8 mouse cellular contexts compared by ENCODE assay signal in the genomic region with DNA sequence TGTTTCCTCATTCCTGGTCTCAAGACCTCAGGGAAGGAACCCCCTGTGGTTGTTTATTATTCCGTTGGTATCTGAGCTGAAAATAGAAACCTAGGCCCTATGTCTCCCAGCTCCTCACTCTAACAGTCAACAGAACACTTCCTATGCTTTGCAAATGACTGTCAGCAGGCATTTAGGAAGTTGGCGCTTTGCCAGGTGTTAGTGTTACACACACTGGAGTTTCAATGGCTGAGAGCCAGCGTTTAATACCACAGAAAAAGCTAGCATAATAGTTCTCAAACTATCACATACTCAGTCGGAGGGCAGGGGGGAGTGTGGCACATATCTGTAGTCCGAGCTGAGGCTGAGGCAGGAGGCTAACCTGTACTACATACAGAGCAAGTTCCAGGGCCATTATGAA. TPM values are rescaled to one million over a fixed set of nuclear protein-coding genes. Genes with fewer than 3 reads are reported as not detected.
A peak's percentile ranks its signal among the peaks of the same experiment; 100 is the strongest.
DNase-seq lines count a peak whose midpoint lies in the region; ATAC-seq lines count a peak whose summit lies in the region.

No protein-coding gene starts in this region.

- peaks cover 38% of the 10 kb centered on the region for H3K4me1 ChIP-seq in heart, embryonic 12.5 days (replicated peaks)
- peaks cover 14% of the 10 kb centered on the region for H3K4me1 ChIP-seq in midbrain, embryonic 12.5 days

- peak overlapping the region; percentile 35 for H3K4me2 ChIP-seq in heart, embryonic 12.5 days
- H3K4me2 ChIP-seq in midbrain, embryonic 12.5 days (replicated peaks) = no peak overlapping the region

- H3K9me3 ChIP-seq in heart, embryonic 12.5 days (replicated peaks) = no peaks in the 10 kb centered on the region
- no peaks in the 10 kb centered on the region for H3K9me3 ChIP-seq in midbrain, embryonic 12.5 days

- H3K4me3 ChIP-seq in heart, embryonic 12.5 days = no peak overlapping the region
- H3K4me3 ChIP-seq in midbrain, embryonic 12.5 days = no peak overlapping the region

- no peak overlapping the region for H3K9ac ChIP-seq in heart, embryonic 12.5 days
- no peak overlapping the region for H3K9ac ChIP-seq in midbrain, embryonic 12.5 days (replicated peaks)

- DNase-seq in cerebellum, adult 11 months = peak; percentile 8
- DNase-seq in cerebellum, adult 9-11 months = no peak
- DNase-seq in right cerebral cortex, adult 18-20 months = peak; percentile 39
- DNase-seq in right cerebral cortex, postnatal 25 days = no peak
- peak; percentile 74 to 82 for DNase-seq in kidney, postnatal 4 days
- DNase-seq in Muller cell, postnatal 12 days (ENCODE audit: inconsistent ontology term) = no peak

- H3K27ac ChIP-seq in heart, embryonic 12.5 days (ENCODE audit: poor library complexity, severe bottlenecking) = peak overlapping the region; percentile 80
- no peak overlapping the region for H3K27ac ChIP-seq in midbrain, embryonic 12.5 days (replicated peaks)

- H3K36me3 ChIP-seq in heart, embryonic 12.5 days = no peaks in the 10 kb centered on the region
- no peaks in the 10 kb centered on the region for H3K36me3 ChIP-seq in midbrain, embryonic 12.5 days

- peak; percentile 75 for ATAC-seq in heart, embryonic 12.5 days (ENCODE audit: insufficient number of reproducible peaks, low FRiP score)
- peak; percentile 27; the same call in 1 of the 2 replicates for ATAC-seq in midbrain, embryonic 12.5 days (ENCODE audit: low FRiP score, low read depth)

- 13% methylated on average over 5 of the region's 5 CpGs for WGBS in heart, embryonic 12.5 days
- 43% methylated on average over 5 of the region's 5 CpGs for WGBS in midbrain, embryonic 12.5 days

- H3K27me3 ChIP-seq in heart, embryonic 12.5 days (replicated peaks) = peaks cover 8% of the 10 kb centered on the region; the same call in 1 of the 2 replicates
- H3K27me3 ChIP-seq in midbrain, embryonic 12.5 days = no peaks in the 10 kb centered on the region; the same call in 1 of the 2 replicates

RNA-seq across cellular contexts. Expression of gene Hnrnpll, which starts 53.3 kb away (rescaled TPM):
- polyA plus RNA-seq in heart, embryonic 12.5 days (2016; fragmentation: Nextera tagmentation; extraction: Ambion mirVana) = 60.6 and 63.5 TPM in 2 replicates
- polyA plus RNA-seq in midbrain, embryonic 12.5 days (2016; fragmentation: Nextera tagmentation; extraction: Ambion mirVana) = 125 and 129 TPM in 2 replicates

Comparison
In these comparisons a context has a peak if more than half of its experiments do, and no peak if none do; other contexts are left out.
1. DNase-seq: peak in cerebellum, adult 11 months (single experiment), right cerebral cortex, adult 18-20 months (single experiment) and kidney, postnatal 4 days (2 of 2); none in cerebellum, adult 9-11 months (single experiment), right cerebral cortex, postnatal 25 days (single experiment) and Muller cell, postnatal 12 days (single experiment).